Mouse (Mus musculus) liver, adult 2 months (tissue): ENCODE data around the gene Smyd4.

Source experiments
- CTCF ChIP-seq: fragments of 200-500 bp; IDR thresholded peaks from 2 replicates; pipeline ENCODE4 v1.5.1; 2011; ENCODE audit warnings: low read depth, low read length, control low read depth
- POLR2A ChIP-seq: fragments of 200-500 bp; IDR thresholded peaks from 2 replicates; pipeline ENCODE4 v1.6.1; 2011; ENCODE audit warnings: low read length, control low read depth; ENCODE audit not compliant: insufficient read depth; ENCODE audit errors: extremely low read depth

- no peak for TF ChIP-seq CTCF
- TF ChIP-seq POLR2A = no peak
Measured at GRCm38 (mm10) chr11:75324433-75324832, 23.8 kb upstream of the Smyd4 start.
